Mouse (Mus musculus): ENCODE measurements around the gene Jpt1. TPM values are rescaled to one million over a fixed set of nuclear protein-coding genes. Genes with fewer than 3 reads are reported as not detected.

Gene Jpt1
- polyA plus RNA-seq, 1 experiment from 2014 or later = 1,632 TPM

DNA sequence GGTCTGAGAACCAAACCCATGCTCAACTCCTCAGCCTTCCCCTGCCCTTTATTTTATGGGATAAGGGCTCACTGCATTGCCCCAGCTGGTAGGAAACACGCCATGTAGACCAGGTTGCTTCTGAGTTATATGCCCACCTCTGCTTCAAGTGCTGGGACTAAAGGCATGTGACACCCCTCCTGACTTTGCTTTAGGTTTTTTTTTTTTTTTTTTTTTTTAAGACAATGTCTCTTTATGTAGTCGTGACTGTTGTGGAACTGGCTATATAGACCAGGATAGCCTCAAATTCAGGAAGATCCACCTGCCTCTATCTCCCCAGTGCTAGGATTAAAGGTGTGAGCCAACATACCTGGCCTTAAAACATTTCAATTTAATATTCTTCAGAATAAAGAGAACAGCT lies 8.5 kb upstream of the Jpt1 start:
- H3K4me1 ChIP-seq = no peaks in the 10 kb centered on the region
- H3K4me3 ChIP-seq = no peak overlapping the region
- H3K4me2 ChIP-seq = no peak overlapping the region
- H3K9me3 ChIP-seq (replicated peaks) = no peaks in the 10 kb centered on the region
- H3K36me3 ChIP-seq (ENCODE audit: poor library complexity, severe bottlenecking) = peaks cover 58% of the 10 kb centered on the region
- 81% methylated on average over 2 of the region's 2 CpGs for WGBS
- no peak overlapping the region for H3K9ac ChIP-seq
- no peak for ATAC-seq
- no peak overlapping the region for H3K27ac ChIP-seq
- no peaks in the 10 kb centered on the region for H3K27me3 ChIP-seq

DNA sequence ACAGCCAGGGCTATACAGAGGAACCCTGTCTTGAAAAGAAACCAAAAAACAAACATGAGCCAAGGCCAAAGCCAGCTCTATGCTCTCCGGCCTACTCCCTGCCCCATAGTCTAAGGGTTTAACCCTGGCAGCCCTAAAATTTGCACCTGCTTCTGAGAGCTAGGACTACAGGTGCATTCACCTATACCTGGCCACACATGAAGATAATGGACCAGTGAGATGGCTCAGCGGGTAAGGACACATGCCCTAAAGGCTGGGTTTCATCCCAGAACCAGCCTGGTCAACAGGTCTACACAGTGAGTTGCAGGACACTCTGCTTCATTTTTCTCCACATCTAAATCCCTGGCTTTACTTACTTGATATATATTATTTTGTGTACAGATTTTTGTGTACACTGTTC lies 8.1 kb upstream of the Jpt1 start:
- H3K9me3 ChIP-seq (replicated peaks) = no peaks in the 10 kb centered on the region
- H3K4me1 ChIP-seq = no peaks in the 10 kb centered on the region
- no peak for ATAC-seq
- 91% methylated on average over 2 of the region's 2 CpGs for WGBS
- H3K4me2 ChIP-seq = no peak overlapping the region
- peaks cover 54% of the 10 kb centered on the region for H3K36me3 ChIP-seq (ENCODE audit: poor library complexity, severe bottlenecking)
- H3K27me3 ChIP-seq = no peaks in the 10 kb centered on the region
- H3K9ac ChIP-seq = no peak overlapping the region
- no peak overlapping the region for H3K27ac ChIP-seq
- H3K4me3 ChIP-seq = no peak overlapping the region

DNA sequence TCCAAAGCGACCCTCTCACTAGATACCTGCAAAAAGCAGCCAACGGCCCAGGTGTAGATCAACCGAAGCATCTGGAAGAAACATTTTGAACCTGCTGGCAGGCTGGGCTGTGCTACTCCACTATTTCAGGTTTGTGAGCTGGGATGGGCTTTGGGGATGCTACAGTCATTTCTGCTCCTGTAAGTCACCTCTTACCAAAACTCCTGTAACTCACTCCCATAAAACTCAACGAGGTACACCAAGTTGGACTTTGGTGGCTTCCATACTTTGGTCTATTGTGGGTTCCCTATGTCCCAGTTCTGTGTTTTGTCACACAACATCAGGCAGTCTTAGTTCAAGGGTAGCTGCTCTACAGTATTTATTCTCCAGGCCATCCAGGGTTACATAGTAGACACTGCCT lies 6.9 kb upstream of the Jpt1 start:
- Histone ChIP-seq H3K36me3 (ENCODE audit: poor library complexity, severe bottlenecking) (peaks cover 42% of the 10 kb centered on the region), H3K27me3 (no peaks in the 10 kb centered on the region), H3K9me3 (replicated peaks) (no peaks in the 10 kb centered on the region), H3K27ac (no peak overlapping the region), H3K4me2 (no peak overlapping the region), H3K4me3 (no peak overlapping the region), H3K4me1 (no peaks in the 10 kb centered on the region), H3K9ac (no peak overlapping the region)
- ATAC-seq = no peak
- 89% methylated on average over 4 of the region's 4 CpGs for WGBS

DNA sequence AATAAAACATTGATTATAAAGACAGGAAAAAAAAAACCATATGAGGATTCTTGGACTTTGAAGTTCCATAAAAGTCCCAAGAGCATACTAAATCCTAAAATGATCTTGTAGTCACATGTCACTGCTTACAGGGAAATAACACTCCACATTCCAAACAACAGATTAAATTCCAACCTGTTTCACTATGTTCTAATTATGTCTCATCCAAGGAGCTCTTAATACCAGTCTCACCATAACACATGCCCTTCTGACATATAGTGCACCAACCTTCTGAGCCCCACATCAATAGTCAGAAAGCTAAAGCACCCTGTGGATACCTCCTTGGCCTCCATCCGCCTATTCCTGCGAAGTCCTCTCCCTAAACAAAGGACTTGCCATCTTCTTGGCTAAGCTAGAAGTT lies 6.0 kb upstream of the Jpt1 start:
- Histone ChIP-seq H3K27me3 (no peaks in the 10 kb centered on the region), H3K27ac (no peak overlapping the region), H3K4me2 (no peak overlapping the region), H3K4me3 (no peak overlapping the region), H3K36me3 (ENCODE audit: poor library complexity, severe bottlenecking) (peaks cover 34% of the 10 kb centered on the region), H3K9me3 (replicated peaks) (no peaks in the 10 kb centered on the region), H3K4me1 (no peaks in the 10 kb centered on the region), H3K9ac (no peak overlapping the region)
- WGBS = 77% methylated on average over 2 of the region's 2 CpGs
- ATAC-seq = no peak

DNA sequence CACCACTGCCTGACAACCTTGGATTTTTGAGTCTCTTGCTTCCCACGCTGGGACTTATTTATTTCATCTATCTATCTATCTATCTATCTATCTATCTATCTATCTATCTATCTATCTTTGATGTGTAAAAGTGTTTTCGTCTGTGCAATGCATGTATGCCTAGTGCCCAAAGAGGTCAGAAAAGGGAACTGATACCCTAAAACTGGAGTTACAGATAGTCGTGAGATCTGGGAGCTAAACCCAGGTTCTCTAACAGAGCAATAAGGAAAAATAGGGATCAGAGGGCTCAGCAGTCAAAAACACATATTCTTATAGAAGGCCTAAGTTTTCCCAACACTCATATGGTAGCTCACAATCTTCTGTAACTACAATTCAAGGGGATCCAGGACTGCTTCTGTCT lies 5.4 kb upstream of the Jpt1 start:
- peaks cover 27% of the 10 kb centered on the region for H3K36me3 ChIP-seq (ENCODE audit: poor library complexity, severe bottlenecking)

DNA sequence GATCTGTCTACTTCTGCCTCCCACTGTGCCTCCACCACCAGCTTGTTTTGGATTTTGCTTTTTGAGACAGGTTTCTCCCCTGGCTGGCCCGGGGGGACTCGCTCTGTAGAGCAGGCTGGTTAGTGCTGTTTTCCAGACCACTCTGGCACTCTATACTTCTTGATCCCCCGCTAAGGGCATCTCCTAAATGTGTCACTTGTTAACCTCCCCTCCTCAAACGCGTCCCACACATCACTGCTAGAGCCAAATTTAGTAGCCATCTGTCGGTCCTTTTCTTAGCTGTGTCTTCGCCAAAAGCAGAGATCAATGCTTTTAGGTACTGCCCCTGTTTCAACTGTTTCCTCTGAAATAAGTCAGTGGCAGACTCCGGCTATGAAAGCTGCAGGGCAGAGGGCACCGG lies 4.5 kb upstream of the Jpt1 start:
- ATAC-seq = no peak
- no peak overlapping the region for H3K4me3 ChIP-seq

More for the DNA sequence above, 5.4 kb upstream of the Jpt1 start:
- no peak overlapping the region for H3K4me3 ChIP-seq
- H3K4me1 ChIP-seq = no peaks in the 10 kb centered on the region
- H3K27me3 ChIP-seq = no peaks in the 10 kb centered on the region
- no peak overlapping the region for H3K27ac ChIP-seq
- no peaks in the 10 kb centered on the region for H3K9me3 ChIP-seq (replicated peaks)
- no peak overlapping the region for H3K4me2 ChIP-seq
- ATAC-seq = no peak
- no peak overlapping the region for H3K9ac ChIP-seq
- WGBS = 91% methylated on average over 3 of the region's 3 CpGs

DNA sequence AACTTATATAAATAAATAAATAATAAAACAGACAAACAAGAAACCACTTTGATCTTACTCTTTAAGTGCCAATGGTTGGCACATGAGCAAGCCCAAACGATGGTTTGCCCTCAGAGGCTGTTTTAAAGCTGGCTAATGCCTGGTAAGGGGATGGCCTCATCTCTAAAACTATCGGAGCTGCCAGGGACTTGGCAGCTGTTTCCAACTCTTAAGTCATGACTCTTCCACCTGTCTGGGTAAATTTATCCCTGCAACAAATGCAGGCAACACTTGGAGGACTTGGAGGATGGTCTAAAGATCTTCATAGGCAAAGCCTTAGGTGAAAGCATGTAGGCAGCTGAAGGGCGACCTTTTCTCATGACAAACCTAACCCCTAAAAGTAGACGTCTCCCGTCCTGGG lies 2.8 kb upstream of the Jpt1 start:
- 84% methylated on average over 5 of the region's 5 CpGs for WGBS
- no peaks in the 10 kb centered on the region for H3K9me3 ChIP-seq (replicated peaks)
- no peak overlapping the region for H3K4me2 ChIP-seq
- H3K27me3 ChIP-seq = no peaks in the 10 kb centered on the region
- ATAC-seq = no peak
- no peak overlapping the region for H3K4me3 ChIP-seq
- H3K4me1 ChIP-seq = peaks cover 1% of the 10 kb centered on the region
- peaks cover 7% of the 10 kb centered on the region; the same call in 1 of the 2 replicates for H3K36me3 ChIP-seq (ENCODE audit: poor library complexity, severe bottlenecking)
- no peak overlapping the region for H3K9ac ChIP-seq
- H3K27ac ChIP-seq = no peak overlapping the region

More for the DNA sequence above, 4.5 kb upstream of the Jpt1 start:
- Histone ChIP-seq H3K4me2 (no peak overlapping the region), H3K36me3 (ENCODE audit: poor library complexity, severe bottlenecking) (peaks cover 18% of the 10 kb centered on the region), H3K27ac (no peak overlapping the region), H3K9ac (no peak overlapping the region), H3K27me3 (no peaks in the 10 kb centered on the region), H3K4me1 (no peaks in the 10 kb centered on the region), H3K9me3 (replicated peaks) (no peaks in the 10 kb centered on the region)
- WGBS = 83% methylated on average over 9 of the region's 9 CpGs

DNA sequence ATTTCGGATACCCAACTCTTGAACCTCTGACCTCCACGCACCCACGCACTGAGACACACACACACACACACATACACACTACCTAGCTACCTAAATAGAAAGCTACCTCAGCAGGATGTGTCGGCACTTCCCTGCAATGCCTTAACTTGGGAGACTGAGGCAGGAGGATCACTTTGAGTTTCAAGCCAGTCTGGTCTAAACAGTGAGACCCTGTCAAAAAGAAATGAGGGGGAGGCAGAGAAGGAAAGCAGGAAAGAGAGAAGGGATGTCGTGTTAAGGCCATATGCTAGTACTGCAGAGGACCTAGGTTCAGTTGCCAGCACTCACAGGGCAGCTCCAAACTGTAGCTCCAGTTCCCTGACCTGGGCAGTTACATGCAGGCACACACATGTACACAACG lies 834 bp upstream of the Jpt1 start:
- H3K4me2 ChIP-seq = no peak overlapping the region
- H3K36me3 ChIP-seq (ENCODE audit: poor library complexity, severe bottlenecking) = 0 out of 2 replicates have a peak, but pooled peaks cover 2% of the 10 kb centered on the region
- H3K9ac ChIP-seq = no peak overlapping the region
- H3K9me3 ChIP-seq (replicated peaks) = no peaks in the 10 kb centered on the region
- no peaks in the 10 kb centered on the region for H3K27me3 ChIP-seq
- WGBS = 74% methylated on average over 6 of the region's 6 CpGs
- no peak overlapping the region for H3K27ac ChIP-seq
- peaks cover 20% of the 10 kb centered on the region for H3K4me1 ChIP-seq
- H3K4me3 ChIP-seq = no peak overlapping the region
- ATAC-seq = no peak

DNA sequence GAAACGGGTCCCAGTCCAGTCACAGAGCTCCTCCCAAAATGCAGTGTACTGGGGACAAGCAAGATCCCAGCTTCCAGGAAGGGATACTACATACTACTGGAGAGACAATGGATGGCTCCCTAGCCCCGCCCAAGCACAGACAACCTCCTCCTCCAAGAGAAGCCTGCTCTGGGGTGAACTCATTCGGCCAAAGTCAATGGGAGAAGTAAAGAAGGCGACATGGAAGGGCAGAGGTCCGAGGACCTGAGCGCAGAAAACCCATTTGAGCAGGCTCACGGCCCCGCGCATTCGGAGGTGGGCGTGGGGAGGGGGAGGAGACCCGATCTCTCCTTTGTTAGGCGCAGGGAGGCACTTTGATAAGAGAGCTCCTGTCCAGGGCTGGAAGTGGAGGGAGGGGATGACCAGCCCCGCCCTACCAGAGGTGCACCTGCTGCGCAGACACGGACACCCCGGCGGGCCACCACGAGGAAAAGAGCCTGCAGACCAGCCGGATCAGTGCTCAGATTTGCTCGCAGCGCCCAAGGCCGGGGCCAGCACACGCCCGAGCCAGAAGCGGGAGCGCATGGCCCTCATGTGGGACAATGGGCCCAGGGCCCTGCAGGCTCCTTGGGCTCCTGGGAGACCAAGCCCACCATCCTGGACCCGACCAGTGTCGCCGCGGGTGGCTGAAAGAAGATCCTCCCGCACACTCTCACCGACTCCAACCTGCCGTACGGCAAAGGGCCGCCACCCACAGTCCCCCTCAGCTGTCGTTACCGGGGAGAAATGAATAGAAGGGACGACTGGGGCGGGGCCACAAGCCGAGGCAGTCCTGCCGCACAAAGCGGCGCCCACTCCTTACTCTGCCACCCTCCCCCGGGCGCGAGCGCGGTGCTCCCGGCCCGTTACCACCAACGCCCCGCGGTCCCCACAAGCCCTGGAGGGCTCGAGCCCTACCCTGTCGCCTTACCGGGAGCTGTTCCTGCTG lies 633 bp downstream of the Jpt1 start:
- WGBS = under 1% methylated on average over 51 of the region's 57 CpGs
- peaks cover 30% of the 10 kb centered on the region for H3K4me1 ChIP-seq

DNA sequence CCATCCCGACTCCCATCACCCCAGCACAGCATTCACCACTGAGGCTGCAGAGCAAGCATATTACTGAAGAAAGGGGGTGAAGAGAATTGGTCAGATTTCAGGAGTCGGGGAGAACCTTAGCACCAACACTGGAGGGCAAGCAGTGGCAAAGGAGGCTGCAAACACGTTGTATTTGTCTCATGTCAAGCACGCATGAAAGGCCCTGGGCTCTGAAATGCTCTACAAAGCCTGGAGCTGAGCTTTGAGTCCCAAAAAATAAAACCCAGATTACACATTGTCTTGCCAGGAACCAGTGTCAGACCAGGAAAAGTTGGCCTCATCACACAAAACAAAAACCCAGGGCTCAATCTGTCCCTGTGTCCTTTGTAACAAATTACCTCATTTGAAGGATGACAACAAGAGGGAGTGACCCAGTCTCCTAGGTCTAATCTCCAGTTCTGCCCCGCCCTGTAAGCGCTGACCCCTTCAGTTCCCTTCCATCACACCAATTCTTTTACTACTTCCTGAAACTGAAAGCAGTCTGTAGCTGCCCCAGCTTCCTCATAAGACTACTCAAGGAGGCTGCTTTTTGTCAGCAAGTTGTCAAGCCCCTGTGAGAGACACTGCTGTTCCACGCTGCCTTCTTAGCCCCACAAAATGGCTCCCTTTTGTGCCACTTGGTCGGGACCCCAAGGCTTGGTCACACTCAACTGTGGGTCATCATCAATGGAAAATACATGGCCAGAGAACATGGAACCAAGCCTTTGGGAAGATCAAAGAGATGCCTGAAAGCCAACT lies 1.6 kb downstream of the Jpt1 start:
- H3K4me3 ChIP-seq = peak overlapping the region; percentile 93
- H3K4me2 ChIP-seq = peak overlapping the region; percentile 88
- H3K27me3 ChIP-seq = no peaks in the 10 kb centered on the region
- no peaks in the 10 kb centered on the region for H3K9me3 ChIP-seq (replicated peaks)
- peak overlapping the region; percentile 86 for H3K27ac ChIP-seq
- H3K36me3 ChIP-seq (ENCODE audit: poor library complexity, severe bottlenecking) = no peaks in the 10 kb centered on the region
- ATAC-seq = no peak
- whole genome bisulfite sequencing = 7% methylated on average over 8 of the region's 8 CpGs
- H3K4me1 ChIP-seq = peaks cover 40% of the 10 kb centered on the region
- peak overlapping the region; percentile 100 for H3K9ac ChIP-seq

More for the DNA sequence above, 633 bp downstream of the Jpt1 start:
- H3K4me2 ChIP-seq = peak overlapping the region; percentile 88
- peak overlapping the region; percentile 100 for H3K9ac ChIP-seq
- peak overlapping the region; percentile 86 for H3K27ac ChIP-seq
- no peaks in the 10 kb centered on the region for H3K27me3 ChIP-seq
- H3K4me3 ChIP-seq = peak overlapping the region; percentile 93
- no peaks in the 10 kb centered on the region for H3K36me3 ChIP-seq (ENCODE audit: poor library complexity, severe bottlenecking)
- peak; percentile 74 for ATAC-seq
- no peaks in the 10 kb centered on the region for H3K9me3 ChIP-seq (replicated peaks)

DNA sequence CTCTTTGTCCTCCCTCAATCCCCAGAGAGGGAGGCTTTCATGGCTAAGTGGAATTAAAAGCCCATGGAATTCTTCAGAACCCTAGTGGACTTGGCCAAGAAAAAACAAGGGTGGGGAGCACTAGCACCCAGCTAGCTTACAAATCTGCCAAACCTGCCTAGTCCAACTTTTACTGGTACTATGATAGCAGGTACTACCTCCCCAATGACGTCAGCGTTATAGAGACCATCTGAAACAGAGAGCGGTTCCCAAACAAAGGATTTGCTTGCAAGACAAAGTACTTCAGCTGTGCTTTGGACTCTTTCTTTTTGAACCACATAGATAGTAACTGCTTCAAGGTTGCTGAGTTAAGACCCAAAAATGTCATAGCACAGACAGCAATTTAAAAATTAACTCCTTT lies 2.2 kb downstream of the Jpt1 start:
- no peak for ATAC-seq
- peak overlapping the region; percentile 88 for H3K4me2 ChIP-seq
- no peaks in the 10 kb centered on the region for H3K9me3 ChIP-seq (replicated peaks)
- WGBS = 16% methylated on average over 3 of the region's 3 CpGs
- H3K27me3 ChIP-seq = no peaks in the 10 kb centered on the region
- peak overlapping the region; percentile 93 for H3K4me3 ChIP-seq
- H3K27ac ChIP-seq = peak overlapping the region; percentile 86
- peak overlapping the region; percentile 100 for H3K9ac ChIP-seq
- peaks cover 46% of the 10 kb centered on the region for H3K4me1 ChIP-seq
- peaks cover 1% of the 10 kb centered on the region; the same call in 1 of the 2 replicates for H3K36me3 ChIP-seq (ENCODE audit: poor library complexity, severe bottlenecking)

DNA sequence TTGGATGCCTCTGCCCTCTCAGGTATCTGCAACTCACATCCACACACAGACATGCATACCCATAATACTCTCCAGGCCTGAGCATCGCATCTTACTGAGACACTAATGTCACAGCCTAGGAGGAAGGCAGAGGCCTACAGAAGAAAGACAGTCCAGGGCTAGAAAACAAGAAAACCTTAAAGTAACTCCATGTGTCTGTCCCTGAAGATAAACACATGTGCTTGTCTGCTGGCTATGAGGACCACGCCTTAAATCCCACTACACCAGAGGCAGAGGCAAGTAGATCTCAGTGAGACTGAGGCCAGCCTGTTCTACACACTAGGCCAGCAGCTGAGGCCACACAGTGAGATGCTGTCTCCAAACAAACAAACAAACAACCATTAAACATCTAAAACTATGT lies 3.1 kb downstream of the Jpt1 start:
- Histone ChIP-seq H3K4me3 (peak overlapping the region; percentile 93), H3K36me3 (ENCODE audit: poor library complexity, severe bottlenecking) (peaks cover 7% of the 10 kb centered on the region; the same call in 1 of the 2 replicates), H3K4me1 (peaks cover 55% of the 10 kb centered on the region), H3K27ac (peak overlapping the region; percentile 86; the same call in 1 of the 2 replicates), H3K27me3 (no peaks in the 10 kb centered on the region), H3K9ac (peak overlapping the region; percentile 100), H3K9me3 (replicated peaks) (no peaks in the 10 kb centered on the region), H3K4me2 (peak overlapping the region; percentile 88)
- 69% methylated on average over 2 of the region's 2 CpGs for WGBS
- ATAC-seq = no peak
